27 mouse cellular contexts compared by ENCODE assay signal in the genomic region with DNA sequence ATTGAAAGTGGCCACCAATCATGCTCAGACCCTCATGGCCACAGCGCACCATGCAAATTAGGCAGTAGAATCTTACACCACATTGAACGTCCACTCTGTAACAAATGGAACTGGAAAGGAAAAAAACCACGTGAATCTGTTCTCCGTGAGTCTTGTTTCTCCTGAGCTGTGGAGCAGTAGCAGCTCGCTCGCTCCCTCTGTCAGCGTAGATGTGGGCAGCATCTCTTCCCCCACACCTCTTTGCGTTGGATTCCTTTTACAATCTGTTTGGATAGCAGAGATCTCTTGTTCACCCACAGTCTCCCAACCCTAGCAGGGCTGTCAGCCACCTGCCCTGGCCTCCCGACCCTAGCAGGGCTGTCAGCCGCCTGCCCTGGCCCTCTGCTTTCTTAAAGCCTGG.
DNase-seq lines count a peak whose midpoint lies in the region; ATAC-seq lines count a peak whose summit lies in the region.
"Had no signal": no experiment of that assay in that cellular context is flagged by ENCODE, and none has a peak within 500 bp of the region (broad histone marks: within the 10 kb centered on the region; RNA-seq: fewer than 3 reads in every experiment).

No protein-coding gene starts in this region.

- no peak for DNase-seq in frontal cortex, postnatal 36 days (ENCODE audit: low spot score in 2 of 2)
- no peak for DNase-seq in kidney, postnatal 36 days
- peak; percentile 46 for DNase-seq in brain, adult 2 months (ENCODE audit: low read depth, low spot score)
- DNase-seq: adrenal gland, adult 8-10 months; adrenal gland, postnatal 14 days; adrenal gland, postnatal 36 days; B cell, adult 2 months; cerebellum, adult 11 months; cerebellum, adult 18-20 months; cerebellum, adult 8-10 months; cerebellum, adult 9-11 months; cerebellum, postnatal 14 days; cerebellum, postnatal 36 days; embryo, embryonic 11 days had no signal

- no peaks in the 10 kb centered on the region for H3K27me3 ChIP-seq in kidney, embryonic 16.5 days (ENCODE audit: insufficient read depth, low read length)
- H3K27me3 ChIP-seq: CH12.LX; embryonic facial prominence, embryonic 13.5 days; embryonic facial prominence, embryonic 15.5 days; forebrain, embryonic 12.5 days had no signal

- no peaks in the 10 kb centered on the region for H3K9me3 ChIP-seq in kidney, embryonic 16.5 days (ENCODE audit: low read length)
- H3K9me3 ChIP-seq: embryonic facial prominence, embryonic 13.5 days; embryonic facial prominence, embryonic 15.5 days; forebrain, embryonic 12.5 days had no signal

- 0 out of 2 replicates have a peak, but pooled peaks cover 5% of the 10 kb centered on the region for H3K4me1 ChIP-seq in kidney, embryonic 16.5 days (ENCODE audit: insufficient read depth, low read length)
- H3K4me1 ChIP-seq: embryonic facial prominence, embryonic 13.5 days; embryonic facial prominence, embryonic 15.5 days; forebrain, embryonic 10.5 days; forebrain, embryonic 12.5 days had no signal

- no peak overlapping the region for H3K27ac ChIP-seq in kidney, embryonic 16.5 days (ENCODE audit: low read length)
- H3K27ac ChIP-seq: embryonic facial prominence, embryonic 13.5 days; embryonic facial prominence, embryonic 15.5 days; forebrain, embryonic 10.5 days; forebrain, embryonic 12.5 days had no signal

- no peak overlapping the region for H3K4me2 ChIP-seq in kidney, embryonic 16.5 days (replicated peaks; ENCODE audit: low read depth, low read length)
- H3K4me2 ChIP-seq: embryonic facial prominence, embryonic 13.5 days; embryonic facial prominence, embryonic 15.5 days; forebrain, embryonic 12.5 days had no signal

- no peak overlapping the region for H3K4me3 ChIP-seq in kidney, embryonic 16.5 days (ENCODE audit: low read length)
- H3K4me3 ChIP-seq: embryonic facial prominence, embryonic 13.5 days; embryonic facial prominence, embryonic 15.5 days; erythroblast, embryonic 14.5 days; forebrain, embryonic 10.5 days; forebrain, embryonic 12.5 days had no signal

- no peaks in the 10 kb centered on the region for H3K36me3 ChIP-seq in kidney, embryonic 16.5 days (ENCODE audit: insufficient read depth, low read length)
- H3K36me3 ChIP-seq: embryonic facial prominence, embryonic 13.5 days; embryonic facial prominence, embryonic 15.5 days; forebrain, embryonic 10.5 days; G1E had no signal

- ATAC-seq in frontal cortex, adult (ENCODE audit: low TSS enrichment) = peak; percentile 94
- peak; percentile 54; the same call in 1 of the 2 replicates for ATAC-seq in kidney, embryonic 16.5 days (ENCODE audit: low FRiP score, low TSS enrichment)
- ATAC-seq: activated CD4-positive, CD25-positive, alpha-beta regulatory T cell, adult 4 months; CD4-positive, CD25-positive, alpha-beta regulatory T cell, adult 4 months; forebrain, embryonic 14.5 days; forebrain, embryonic 16.5 days had no signal

- H3K9ac ChIP-seq in kidney, embryonic 16.5 days (replicated peaks; ENCODE audit: low read length) = no peak overlapping the region
- H3K9ac ChIP-seq: embryonic facial prominence, embryonic 13.5 days; embryonic facial prominence, embryonic 15.5 days; forebrain, embryonic 12.5 days had no signal

- WGBS in kidney, embryonic 16.5 days = 32% methylated on average over 10 of the region's 10 CpGs
